Mouse (Mus musculus): ENCODE results near the gene C2cd2l. TPM values are rescaled to one million over a fixed set of nuclear protein-coding genes. Genes with fewer than 3 reads are reported as not detected.

The C2cd2l gene
- total RNA-seq, 2 experiments from 2014 or later: 35.2 to 41.7 TPM

GRCm38 (mm10) chr9:44268432-44268831 lies 51.7 kb downstream of the C2cd2l start, which contains the start of gene Nlrx1:
Gene Nlrx1 (minus strand): TSS chr9:44268599.
- no peak for DNase-seq (ENCODE audit: low spot score in 2 of 2)

- peak; percentile 93 for DNase-seq (ENCODE audit: low spot score in 2 of 2)
Measured at GRCm38 (mm10) chr9:44268027-44268360, 52.1 kb downstream of the C2cd2l start.

GRCm38 (mm10) chr9:44267319-44268026 lies 52.6 kb downstream of the C2cd2l start:
- no peak for DNase-seq (ENCODE audit: low spot score in 2 of 2)

GRCm38 (mm10) chr9:44266478-44267226 lies 53.4 kb downstream of the C2cd2l start:
- no peak for DNase-seq (ENCODE audit: low spot score in 2 of 2)

- DNase-seq (ENCODE audit: low spot score in 2 of 2): no peak
Measured at GRCm38 (mm10) chr9:44261388-44261787, 58.7 kb downstream of the C2cd2l start.

Small RNAs within 50 kb of the gene (microRNA-seq; reads per million reads assigned to microRNA genes)
- gene Gm44335 (ENCODE audit: borderline number of aligned reads in 2 of 2): 0 to 0.61 reads per million in 2 experiments

Other genes starting within 250 kb of the C2cd2l start
- gene Mfrp, start 218.6 kb downstream of the C2cd2l start, total RNA-seq (2021): not detected
- gene C1qtnf5, start 213.0 kb downstream of the C2cd2l start, total RNA-seq (2021): 10 to 100 TPM; 13.2 to 17.8 TPM
- gene Gm49380, start 206.8 kb downstream of the C2cd2l start, total RNA-seq (2021): under 1 TPM; 0.27 to 0.48 TPM
- 10 to 100 TPM; 19.4 to 24.1 TPM for gene Rnf26, start 206.8 kb downstream of the C2cd2l start, total RNA-seq (2021)
- 10 to 100 TPM; 24.2 to 90.7 TPM for gene Mcam, start 185.8 kb downstream of the C2cd2l start, total RNA-seq (2021)
- gene Cbl, start 86.2 kb downstream of the C2cd2l start, total RNA-seq (2021): 10 to 100 TPM; 27.9 to 37.1 TPM
- gene Ccdc153, start 79.6 kb downstream of the C2cd2l start, total RNA-seq (2021): 1 to 10 TPM; 2.8 to 5.3 TPM
- not detected for gene Pdzd3, start 68.8 kb downstream of the C2cd2l start, total RNA-seq (2021)
- gene Nlrx1, start 51.7 kb downstream of the C2cd2l start, total RNA-seq (2021): 10 to 100 TPM; 14.0 to 17.1 TPM
- gene Abcg4, start 31.7 kb downstream of the C2cd2l start, total RNA-seq (2021): 10 to 100 TPM; 16.1 to 30.7 TPM
- 10 to 100 TPM; 18.3 to 22.6 TPM for gene Hinfp, start 14.6 kb downstream of the C2cd2l start, total RNA-seq (2021)
- gene Dpagt1, start 5.7 kb upstream of the C2cd2l start, total RNA-seq (2021): 10 to 100 TPM; 21.7 to 30.9 TPM
- gene H2afx, start 14.4 kb upstream of the C2cd2l start, total RNA-seq (2021): 10 to 100 TPM; 26.8 to 34.4 TPM
- gene Hmbs, start 23.9 kb upstream of the C2cd2l start, total RNA-seq (2021): 10 to 100 TPM; 52.3 to 87.5 TPM
- 10 to 100 TPM; 52.5 to 70.4 TPM for gene Vps11, start 41.4 kb upstream of the C2cd2l start, total RNA-seq (2021)
- gene Hyou1, start 59.2 kb upstream of the C2cd2l start, total RNA-seq (2021): 100 to 1,000 TPM; 182 to 214 TPM
- gene Slc37a4, start 76.6 kb upstream of the C2cd2l start, total RNA-seq (2021): 10 to 100 TPM; 15.2 to 16.1 TPM
- gene Rps25, start 86.9 kb upstream of the C2cd2l start, total RNA-seq (2021): 1,000 to 10,000 TPM; 1,079 to 1,172 TPM
- gene Trappc4, start 87.3 kb upstream of the C2cd2l start, total RNA-seq (2021): 100 to 1,000 TPM in 1 of 2 experiments, 10 to 100 TPM in 1; 90.8 to 109 TPM
- 10 to 100 TPM; 22.4 to 26.1 TPM for gene Ccdc84, start 98.3 kb upstream of the C2cd2l start, total RNA-seq (2021)
- gene Foxr1, start 120.9 kb upstream of the C2cd2l start, total RNA-seq (2021): not detected
- gene Upk2, start 134.7 kb upstream of the C2cd2l start, total RNA-seq (2021): not detected
- gene Bcl9l, start 162.5 kb upstream of the C2cd2l start, total RNA-seq (2021): 10 to 100 TPM; 41.3 to 46.6 TPM
- gene Cxcr5, start 241.6 kb upstream of the C2cd2l start, total RNA-seq (2021): under 1 TPM; 0.16 to 0.40 TPM

All from adrenal gland, adult 18-20 months (tissue).